In genomic region chr7:49505024-49505423, GRCm38 (mm10) we compare ENCODE assay signal across 13 mouse cellular contexts.
A peak's percentile ranks its signal among the peaks of the same experiment; 100 is the strongest.
DNase-seq lines count a peak whose midpoint lies in the region; ATAC-seq and TF ChIP-seq lines count a peak whose summit lies in the region.
"Had no signal": no experiment of that assay in that cellular context is flagged by ENCODE, and none has a peak within 500 bp of the region (broad histone marks: within the 10 kb centered on the region; RNA-seq: fewer than 3 reads in every experiment).

No protein-coding gene starts in this region.

- WGBS in forebrain, embryonic 14.5 days = 6% methylated on average over 2 of the region's 3 CpGs
- 17% methylated on average over 2 of the region's 3 CpGs for WGBS in forebrain, embryonic 13.5 days
- WGBS in neural tube, embryonic 12.5 days = 31% methylated on average over 2 of the region's 3 CpGs
- 16% methylated on average over 2 of the region's 3 CpGs for WGBS in neural tube, embryonic 15.5 days
- WGBS in liver, postnatal 0 days (ENCODE audit: insufficient replicate concordance) = 55% methylated on average over 2 of the region's 3 CpGs

- peak; percentile 35; the same call in 1 of the 2 replicates for ATAC-seq in forebrain, embryonic 14.5 days
- ATAC-seq in forebrain, embryonic 13.5 days = no peak
- ATAC-seq in neural tube, embryonic 12.5 days (ENCODE audit: low FRiP score, low read depth) = peak; percentile 27; the same call in 1 of the 2 replicates
- no peak for ATAC-seq in neural tube, embryonic 15.5 days (ENCODE audit: low FRiP score)
- ATAC-seq in liver, postnatal 0 days = no peak

- TF ChIP-seq CTCF in liver, postnatal 0 days (IDR thresholded peaks at IDR 0.05; ENCODE audit: low read depth) = no peak
- no peak for TF ChIP-seq CTCF in gastrocnemius, adult 2 months (IDR thresholded peaks at IDR 0.05)

- no peak overlapping the region for H3K4me2 ChIP-seq in forebrain, embryonic 14.5 days (ENCODE audit: low read length)
- no peak overlapping the region for H3K4me2 ChIP-seq in forebrain, embryonic 13.5 days
- H3K4me2 ChIP-seq in neural tube, embryonic 12.5 days (replicated peaks) = no peak overlapping the region; the same call in 1 of the 2 replicates
- no peak overlapping the region for H3K4me2 ChIP-seq in neural tube, embryonic 15.5 days
- no peak overlapping the region for H3K4me2 ChIP-seq in liver, postnatal 0 days (ENCODE audit: low read depth, low read length)
- H3K4me2 ChIP-seq: embryonic facial prominence, embryonic 15.5 days had no signal

- no peaks in the 10 kb centered on the region for H3K9me3 ChIP-seq in forebrain, embryonic 14.5 days (replicated peaks; ENCODE audit: control insufficient read depth, low read length)
- no peaks in the 10 kb centered on the region for H3K9me3 ChIP-seq in forebrain, embryonic 13.5 days (replicated peaks)
- no peaks in the 10 kb centered on the region for H3K9me3 ChIP-seq in neural tube, embryonic 12.5 days
- no peaks in the 10 kb centered on the region for H3K9me3 ChIP-seq in neural tube, embryonic 15.5 days (replicated peaks)
- H3K9me3 ChIP-seq in liver, postnatal 0 days (ENCODE audit: low read length) = no peaks in the 10 kb centered on the region
- H3K9me3 ChIP-seq: embryonic facial prominence, embryonic 15.5 days had no signal

- peaks cover 7% of the 10 kb centered on the region for H3K4me1 ChIP-seq in forebrain, embryonic 14.5 days (ENCODE audit: control insufficient read depth, insufficient read depth, low read length)
- peaks cover 16% of the 10 kb centered on the region for H3K4me1 ChIP-seq in forebrain, embryonic 13.5 days
- peaks cover 20% of the 10 kb centered on the region for H3K4me1 ChIP-seq in neural tube, embryonic 12.5 days
- peaks cover 18% of the 10 kb centered on the region for H3K4me1 ChIP-seq in neural tube, embryonic 15.5 days
- peaks cover 25% of the 10 kb centered on the region for H3K4me1 ChIP-seq in liver, postnatal 0 days (ENCODE audit: insufficient read depth)

- no peak for DNase-seq in forebrain, embryonic 14.5 days (ENCODE audit: low spot score)
- DNase-seq in kidney, adult 9 months = peak; percentile 70
- DNase-seq in liver, postnatal 0 days = no peak
- no peak for DNase-seq in gastrocnemius, adult 2 months
- no peak for DNase-seq in lung, postnatal 25 days (ENCODE audit: low spot score)
- DNase-seq: gastrocnemius, postnatal 36 days; lung, adult 18-20 months; right cerebral cortex, postnatal 4 days; thymus, adult 2 months had no signal

- no peak for TF ChIP-seq EP300 in liver, postnatal 0 days (IDR thresholded peaks at IDR 0.05; ENCODE audit: low read depth)

- no peak overlapping the region for H3K4me3 ChIP-seq in forebrain, embryonic 14.5 days (ENCODE audit: low read depth, low read length)
- H3K4me3 ChIP-seq in forebrain, embryonic 13.5 days = no peak overlapping the region
- no peak overlapping the region for H3K4me3 ChIP-seq in neural tube, embryonic 12.5 days
- no peak overlapping the region for H3K4me3 ChIP-seq in neural tube, embryonic 15.5 days (replicated peaks)
- no peak overlapping the region for H3K4me3 ChIP-seq in liver, postnatal 0 days (ENCODE audit: low read depth, low read length)
- no peak overlapping the region for H3K4me3 ChIP-seq in gastrocnemius, adult 2 months
- H3K4me3 ChIP-seq: embryonic facial prominence, embryonic 15.5 days had no signal

- H3K27me3 ChIP-seq in forebrain, embryonic 14.5 days (replicated peaks; ENCODE audit: control insufficient read depth, insufficient read depth, low read length) = no peaks in the 10 kb centered on the region
- 0 out of 2 replicates have a peak, but pooled peaks cover 2% of the 10 kb centered on the region for H3K27me3 ChIP-seq in forebrain, embryonic 13.5 days
- no peaks in the 10 kb centered on the region for H3K27me3 ChIP-seq in neural tube, embryonic 12.5 days (replicated peaks)
- no peaks in the 10 kb centered on the region for H3K27me3 ChIP-seq in neural tube, embryonic 15.5 days (replicated peaks)
- no peaks in the 10 kb centered on the region for H3K27me3 ChIP-seq in liver, postnatal 0 days (ENCODE audit: insufficient read depth, low read length)
- H3K27me3 ChIP-seq: embryonic facial prominence, embryonic 15.5 days had no signal

- intact Hi-C loops in gastrocnemius, adult 2 months (cut with DNase I) = no loop called here

- no peaks in the 10 kb centered on the region for H3K36me3 ChIP-seq in forebrain, embryonic 14.5 days (ENCODE audit: control insufficient read depth, insufficient read depth, low read length)
- no peaks in the 10 kb centered on the region for H3K36me3 ChIP-seq in forebrain, embryonic 13.5 days (ENCODE audit: poor library complexity, severe bottlenecking)
- H3K36me3 ChIP-seq in neural tube, embryonic 12.5 days = 0 out of 2 replicates have a peak, but pooled peaks cover 2% of the 10 kb centered on the region
- 0 out of 2 replicates have a peak, but pooled peaks cover 5% of the 10 kb centered on the region for H3K36me3 ChIP-seq in neural tube, embryonic 15.5 days
- no peaks in the 10 kb centered on the region; the same call in 1 of the 2 replicates for H3K36me3 ChIP-seq in liver, postnatal 0 days (replicated peaks; ENCODE audit: insufficient read depth, low read length)
- H3K36me3 ChIP-seq: embryonic facial prominence, embryonic 15.5 days had no signal

- H3K9ac ChIP-seq in forebrain, embryonic 14.5 days (ENCODE audit: low read length) = no peak overlapping the region
- no peak overlapping the region for H3K9ac ChIP-seq in forebrain, embryonic 13.5 days
- no peak overlapping the region for H3K9ac ChIP-seq in neural tube, embryonic 12.5 days
- no peak overlapping the region for H3K9ac ChIP-seq in neural tube, embryonic 15.5 days (replicated peaks)
- no peak overlapping the region for H3K9ac ChIP-seq in liver, postnatal 0 days (replicated peaks)
- H3K9ac ChIP-seq: embryonic facial prominence, embryonic 15.5 days had no signal

- no peak overlapping the region for H3K27ac ChIP-seq in forebrain, embryonic 14.5 days (ENCODE audit: low read depth, low read length)
- no peak overlapping the region for H3K27ac ChIP-seq in forebrain, embryonic 13.5 days
- H3K27ac ChIP-seq in neural tube, embryonic 12.5 days = no peak overlapping the region
- no peak overlapping the region for H3K27ac ChIP-seq in neural tube, embryonic 15.5 days (replicated peaks)
- H3K27ac ChIP-seq in liver, postnatal 0 days (ENCODE audit: low read depth) = peak overlapping the region; percentile 79
- no peak overlapping the region for H3K27ac ChIP-seq in gastrocnemius, adult 2 months
- H3K27ac ChIP-seq: embryonic facial prominence, embryonic 15.5 days had no signal

Comparison
In these comparisons a context has a peak if more than half of its experiments do, and no peak if none do; other contexts are left out.
1. ATAC-seq: peak in forebrain, embryonic 14.5 days (single experiment) and neural tube, embryonic 12.5 days (single experiment); none in forebrain, embryonic 13.5 days (single experiment), neural tube, embryonic 15.5 days (single experiment) and liver, postnatal 0 days (single experiment).